Mouse (Mus musculus): ENCODE measurements around the gene Ces2h. TPM values are rescaled to one million over a fixed set of nuclear protein-coding genes. Genes with fewer than 3 reads are reported as not detected.

Gene Ces2h
- total RNA-seq, 2 experiments from 2014 or later: not detected

Other genes starting within 250 kb of the Ces2h start
- gene Ces2b, start 169.3 kb upstream of the Ces2h start, total RNA-seq (2021): under 1 TPM; 0.18 to 0.26 TPM
- gene Ces2c, start 153.8 kb upstream of the Ces2h start, total RNA-seq (2021): not detected
- gene Ces2e, start 74.6 kb upstream of the Ces2h start, total RNA-seq (2021): not detected
- not detected for gene Ces2f, start 53.5 kb upstream of the Ces2h start, total RNA-seq (2021)
- gene Ces2g, start 39.1 kb upstream of the Ces2h start, total RNA-seq (2021): under 1 TPM; 0.22 to 0.40 TPM
- not detected for gene Ces3a, start 47.7 kb downstream of the Ces2h start, total RNA-seq (2021)
- gene Ces3b, start 82.9 kb downstream of the Ces2h start, total RNA-seq (2021): not detected
- gene Ces4a, start 130.9 kb downstream of the Ces2h start, total RNA-seq (2021): not detected
- gene Cbfb, start 169.8 kb downstream of the Ces2h start, total RNA-seq (2021): 10 to 100 TPM; 39.0 to 47.0 TPM
- 10 to 100 TPM; 30.9 to 33.0 TPM for gene D230025D16Rik, start 224.3 kb downstream of the Ces2h start, total RNA-seq (2021)

Data from left cerebral cortex, postnatal 4 days (tissue).